Mouse (Mus musculus) small intestine, adult 2 months (tissue): ENCODE data around the gene Tmub2. TPM values are rescaled to one million over a fixed set of nuclear protein-coding genes. Genes with fewer than 3 reads are reported as not detected.
A peak's percentile ranks its signal among the peaks of the same experiment; 100 is the strongest.

Experiments
- H3K27ac ChIP-seq: fragments of 200-500 bp; 2 replicates; pipeline ENCODE4 v1.5.1; 2012; ENCODE audit warnings: low read depth, low read length, control low read depth, inconsistent platforms; ENCODE audit not compliant: insufficient read depth
- H3K27me3 ChIP-seq: fragments of 200-500 bp; 2 replicates; pipeline ENCODE4 v1.6.1; 2012; ENCODE audit warnings: mild to moderate bottlenecking, moderate library complexity, low read length, inconsistent platforms; ENCODE audit not compliant: control insufficient read depth, insufficient read depth
- H3K36me3 ChIP-seq: fragments of 200-500 bp; 2 replicates; pipeline ENCODE4 v1.6.1; 2012; ENCODE audit warnings: mild to moderate bottlenecking, low read length, control low read depth, inconsistent platforms; ENCODE audit not compliant: control insufficient read depth, insufficient read depth
- H3K4me1 ChIP-seq: fragments of 200-500 bp; 2 replicates; pipeline ENCODE4 v1.6.1; 2012; ENCODE audit warnings: low read length, inconsistent platforms, mixed read lengths; ENCODE audit not compliant: control insufficient read depth, insufficient read depth, insufficient read length
- H3K4me3 ChIP-seq: fragments of 200-500 bp; 2 replicates; pipeline ENCODE4 v1.5.1; 2012; ENCODE audit warnings: low read depth, mild to moderate bottlenecking, control low read depth, inconsistent platforms, low read length, moderate library complexity
- CTCF ChIP-seq: fragments of 200-500 bp; IDR thresholded peaks from 2 replicates; pipeline ENCODE4 v1.5.1; 2012; ENCODE audit warnings: low read depth, mild to moderate bottlenecking, control low read depth, inconsistent platforms, low read length, moderate library complexity, mixed read lengths; ENCODE audit not compliant: insufficient replicate concordance, insufficient read length; ENCODE audit errors: extremely low read depth
- POLR2A ChIP-seq: fragments of 200-500 bp; IDR thresholded peaks from 2 replicates; pipeline ENCODE4 v1.6.1; 2012; ENCODE audit warnings: low read depth, mild to moderate bottlenecking, control low read depth, inconsistent platforms, low read length, moderate library complexity
- WGBS: fragments of 180-500 bp; shearing (Covaris S2); methylation state at CpG from one replicate; pipeline ENCODE4 v1.1.7; 2018; 5-methylcytosine and 5-hydroxymethylcytosine counted together
- polyA plus RNA-seq: library from polyadenylated mRNA; depleted of rRNA; stranded (reverse); fragments of >200 nt; gene quantifications from 2 replicates; pipeline ENCODE4 v1.2.3, GENCODE M21; 2012

The Tmub2 gene
- polyA plus RNA-seq, 1 experiment: 60.2 TPM

GRCm38 (mm10) chr11:102295598-102296471 is 11.1 kb downstream of the Tmub2 start:
- 1% methylated on average over 46 of the region's 73 CpGs for WGBS
- H3K4me3 ChIP-seq: peak overlapping the region; percentile 68
- TF ChIP-seq CTCF (no peak), POLR2A (no peak; the same call in 1 of the 2 replicates)
- peaks cover 23% of the 10 kb centered on the region for H3K36me3 ChIP-seq
- H3K27me3 ChIP-seq: no peaks in the 10 kb centered on the region
- peaks cover 7% of the 10 kb centered on the region; the same call in 1 of the 2 replicates for H3K4me1 ChIP-seq
- H3K27ac ChIP-seq: peak overlapping the region; percentile 84

DNA sequence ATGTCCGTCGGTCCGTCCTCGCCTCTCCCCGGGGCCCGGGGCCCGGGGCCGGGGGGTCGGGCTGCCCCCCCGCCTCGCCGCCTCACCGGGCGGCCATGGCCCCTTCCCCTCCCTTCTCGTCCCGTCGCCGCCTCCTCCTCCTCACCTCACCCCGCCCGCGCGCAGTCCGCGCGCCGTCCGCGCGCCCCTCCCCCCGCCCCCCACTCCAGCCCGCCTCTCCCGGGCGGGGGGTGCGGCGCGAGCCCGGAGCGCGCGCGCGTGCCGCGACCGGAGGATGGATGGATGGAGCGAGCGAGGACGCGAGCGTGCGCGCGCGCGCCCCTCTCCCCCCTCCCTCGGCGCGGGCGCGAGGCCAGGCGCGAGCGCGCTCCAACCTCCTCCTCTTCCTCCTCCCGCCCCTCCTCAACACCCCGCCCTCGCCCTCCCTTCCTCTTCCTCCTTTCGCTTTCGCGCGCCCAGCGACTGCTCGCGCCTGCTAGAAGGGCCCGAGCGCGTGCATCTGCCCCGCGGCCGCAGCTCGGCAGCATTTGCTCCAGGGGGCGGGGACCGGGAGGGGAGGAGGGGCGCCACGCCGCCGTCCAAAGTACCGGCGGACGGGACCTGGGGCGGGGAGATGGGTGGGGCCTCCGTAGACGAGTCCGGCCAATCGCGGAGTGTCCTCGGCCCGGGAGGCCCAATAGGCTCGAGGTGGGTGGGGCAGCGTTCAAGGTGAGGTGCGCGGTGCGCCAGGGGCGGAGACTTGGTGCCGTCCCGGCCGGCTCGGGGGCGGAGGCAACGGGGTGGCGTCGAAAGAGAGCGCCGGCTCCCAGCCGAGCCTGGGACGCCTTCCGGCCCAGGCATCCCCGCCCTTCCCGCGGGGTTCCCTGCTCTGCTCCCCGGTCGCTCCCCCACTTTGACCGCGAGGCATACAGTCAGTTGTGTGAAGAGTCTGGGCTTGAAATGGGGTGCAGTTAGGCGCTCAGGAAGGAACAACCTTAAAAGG is 12.1 kb downstream of the Tmub2 start, which contains the start of gene Atxn7l3:
Gene Atxn7l3 (minus strand): TSS at position 141 of the 982 bp plus-strand sequence.
- no peaks in the 10 kb centered on the region for H3K27me3 ChIP-seq
- 1% methylated on average over 102 of the region's 125 CpGs for WGBS

GRCm38 (mm10) chr11:102297577-102298556 is 13.1 kb downstream of the Tmub2 start:
- Histone ChIP-seq H3K36me3 (peaks cover 3% of the 10 kb centered on the region), H3K4me1 (peaks cover 7% of the 10 kb centered on the region; the same call in 1 of the 2 replicates), H3K4me3 (peak overlapping the region; percentile 68), H3K27me3 (no peaks in the 10 kb centered on the region), H3K27ac (peak overlapping the region; percentile 89)
- TF ChIP-seq CTCF (no peak), POLR2A (no peak)
- 16% methylated on average over 27 of the region's 27 CpGs for WGBS

More for the DNA sequence above, 12.1 kb downstream of the Tmub2 start, which contains the start of gene Atxn7l3:
- Histone ChIP-seq H3K36me3 (peaks cover 14% of the 10 kb centered on the region), H3K27ac (peak within 1 kb of the TSS; percentile 89), H3K4me1 (peaks cover 7% of the 10 kb centered on the region; the same call in 1 of the 2 replicates), H3K4me3 (peak within 1 kb of the TSS; percentile 68)
- TF ChIP-seq CTCF: no peak
- TF ChIP-seq POLR2A: peak; percentile 73

DNA sequence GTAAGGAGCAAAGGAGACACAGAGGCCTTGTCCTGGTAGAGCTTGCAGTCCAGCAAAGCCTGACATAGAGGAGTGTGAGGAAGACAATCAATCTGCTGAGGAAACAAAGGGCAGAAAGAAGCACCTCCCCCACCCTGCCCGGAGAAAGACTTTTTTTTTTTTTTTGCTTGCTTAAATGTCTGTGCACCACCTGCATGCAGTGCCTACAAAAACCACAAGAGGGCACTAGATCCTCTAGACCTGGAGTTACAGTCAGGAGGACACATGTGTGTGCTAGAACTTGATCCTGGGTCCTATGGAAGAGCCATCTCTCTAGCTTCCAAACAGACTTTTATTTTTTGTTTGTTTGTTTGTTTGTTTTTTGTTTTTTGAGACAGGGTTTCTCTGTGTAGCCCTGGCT is 15.1 kb downstream of the Tmub2 start:
- peaks cover 6% of the 10 kb centered on the region; the same call in 1 of the 2 replicates for H3K4me1 ChIP-seq
- H3K27ac ChIP-seq: no peak overlapping the region
- no peak; the same call in 1 of the 2 replicates for TF ChIP-seq CTCF
- no peaks in the 10 kb centered on the region for H3K27me3 ChIP-seq
- H3K36me3 ChIP-seq: no peaks in the 10 kb centered on the region
- 6% methylated on average over 1 of the region's 1 CpGs for WGBS
- no peak overlapping the region for H3K4me3 ChIP-seq

DNA sequence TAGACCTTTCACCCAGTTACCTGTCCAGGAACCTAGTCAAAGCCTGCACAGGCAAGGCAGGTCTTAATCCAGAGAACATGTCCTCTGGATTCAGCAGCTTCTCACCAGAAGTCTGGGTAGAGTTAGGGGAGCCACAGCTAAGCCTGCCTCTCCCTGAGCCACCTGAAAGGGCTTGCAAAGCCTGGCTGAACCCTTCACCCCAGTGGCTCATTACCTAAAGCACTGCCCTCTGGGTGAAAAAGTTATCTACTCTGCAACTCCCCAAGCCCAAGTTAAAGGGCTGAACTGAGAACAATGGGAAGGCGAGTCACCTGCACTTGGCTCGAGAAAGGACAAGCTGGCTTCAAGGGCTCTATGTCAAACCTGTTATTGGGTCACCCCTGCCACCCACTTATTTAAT is 19.4 kb downstream of the Tmub2 start:
- Histone ChIP-seq H3K36me3 (peaks cover 22% of the 10 kb centered on the region), H3K4me1 (peaks cover 3% of the 10 kb centered on the region; the same call in 1 of the 2 replicates), H3K27me3 (no peaks in the 10 kb centered on the region), H3K27ac (no peak overlapping the region), H3K4me3 (no peak overlapping the region)
- 47% methylated on average over 2 of the region's 2 CpGs for WGBS
- no peak for TF ChIP-seq POLR2A
- no peak for TF ChIP-seq CTCF

GRCm38 (mm10) chr11:102305359-102305758 is 20.6 kb downstream of the Tmub2 start:
- Histone ChIP-seq H3K4me3 (no peak overlapping the region), H3K27ac (no peak overlapping the region), H3K36me3 (peaks cover 22% of the 10 kb centered on the region), H3K27me3 (no peaks in the 10 kb centered on the region), H3K4me1 (peaks cover 14% of the 10 kb centered on the region)
- TF ChIP-seq CTCF (no peak), POLR2A (no peak)
- WGBS: 64% methylated on average over 3 of the region's 3 CpGs
